Mouse (Mus musculus) cortical plate, adult 2 months (tissue): Measurements from ENCODE around the gene Tmc6. TPM values are rescaled to one million over a fixed set of nuclear protein-coding genes. Genes with fewer than 3 reads are reported as not detected.

Experiments used
- H3K27ac ChIP-seq: fragments of 200-500 bp; 2 replicates; pipeline ENCODE4 v1.5.1; 2012; ENCODE audit warnings: low read length, control low read depth, inconsistent platforms; ENCODE audit not compliant: insufficient read depth
- H3K4me1 ChIP-seq: fragments of 200-500 bp; 2 replicates; pipeline ENCODE4 v1.6.1; 2011; ENCODE audit warnings: low read length; ENCODE audit not compliant: control insufficient read depth, insufficient read depth
- H3K4me3 ChIP-seq: fragments of 200-500 bp; 2 replicates; pipeline ENCODE4 v1.5.1; 2011; ENCODE audit warnings: mild to moderate bottlenecking, low read length, control low read depth; ENCODE audit not compliant: insufficient read depth
- CTCF ChIP-seq: fragments of 200-500 bp; IDR thresholded peaks from 2 replicates; pipeline ENCODE4 v1.5.1; 2011; ENCODE audit warnings: mild to moderate bottlenecking, control low read depth, low read length; ENCODE audit not compliant: insufficient read depth; ENCODE audit errors: extremely low read depth
- POLR2A ChIP-seq: fragments of 200-500 bp; IDR thresholded peaks from 2 replicates; pipeline ENCODE4 v1.6.1; 2011; ENCODE audit warnings: mild to moderate bottlenecking, low read length, control low read depth; ENCODE audit not compliant: insufficient read depth; ENCODE audit errors: extremely low read depth
- polyA plus RNA-seq: library from polyadenylated mRNA; depleted of rRNA; stranded (reverse); fragments of >200 nt; gene quantifications from 2 replicates; pipeline ENCODE4 v1.2.3, GENCODE M21; 2012

The Tmc6 gene
- polyA plus RNA-seq, 1 experiment, result 9.7 TPM

DNA sequence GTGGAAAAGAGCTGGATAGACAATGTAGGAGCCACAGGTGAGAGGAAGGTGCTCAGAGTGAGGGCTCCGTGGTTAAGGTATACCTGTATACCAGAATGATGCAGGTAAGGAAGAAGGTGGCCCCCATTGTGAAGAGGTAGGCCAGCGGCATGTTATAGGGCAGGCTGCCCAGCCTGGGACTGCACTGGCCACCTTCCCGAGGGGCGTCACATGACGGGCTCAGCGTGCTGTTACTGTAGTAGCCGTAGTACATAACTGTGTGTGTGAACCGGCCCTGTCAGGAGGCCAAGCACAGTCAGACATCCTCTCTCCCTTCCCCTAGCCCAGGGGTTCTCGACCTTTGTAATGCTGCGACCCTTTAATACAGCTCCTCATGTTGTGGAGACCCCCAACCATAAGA is 7.1 kb downstream of the Tmc6 start:
- Histone ChIP-seq H3K4me3 (no peak overlapping the region), H3K4me1 (no peaks in the 10 kb centered on the region), H3K27ac (no peak overlapping the region)
- no peak for TF ChIP-seq CTCF
- TF ChIP-seq POLR2A, result no peak

GRCm38 (mm10) chr11:117772352-117772751 is 9.6 kb downstream of the Tmc6 start:
- TF ChIP-seq CTCF (no peak), POLR2A (no peak)

GRCm38 (mm10) chr11:117770407-117770806 is 11.6 kb downstream of the Tmc6 start:
- no peaks in the 10 kb centered on the region for H3K4me1 ChIP-seq
- H3K27ac ChIP-seq, result no peak overlapping the region
- TF ChIP-seq POLR2A (no peak), CTCF (no peak)
- no peak overlapping the region for H3K4me3 ChIP-seq

More at GRCm38 (mm10) chr11:117772352-117772751, 9.6 kb downstream of the Tmc6 start:
- Histone ChIP-seq H3K4me3 (no peak overlapping the region), H3K27ac (no peak overlapping the region), H3K4me1 (no peaks in the 10 kb centered on the region)

DNA sequence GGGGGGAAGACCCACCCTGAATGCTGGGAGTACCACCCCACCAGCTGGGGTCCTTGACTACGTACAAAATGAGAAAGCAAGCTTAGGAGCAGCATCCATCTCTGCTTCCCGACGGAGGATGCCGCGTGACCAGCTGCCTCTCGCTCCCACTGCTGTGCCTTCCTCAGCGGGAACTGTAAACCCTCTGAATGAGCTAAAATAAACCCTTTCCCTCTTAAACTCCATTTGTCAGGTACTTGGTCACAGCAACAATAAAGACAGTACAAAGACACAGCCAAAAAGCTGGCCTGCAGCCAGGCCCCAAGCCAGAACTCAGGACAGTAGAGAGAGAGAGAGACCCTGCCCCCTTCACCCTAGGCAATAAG is 12.3 kb downstream of the Tmc6 start:
- Histone ChIP-seq H3K27ac (no peak overlapping the region), H3K4me1 (no peaks in the 10 kb centered on the region), H3K4me3 (no peak overlapping the region)
- TF ChIP-seq POLR2A (no peak), CTCF (no peak)

DNA sequence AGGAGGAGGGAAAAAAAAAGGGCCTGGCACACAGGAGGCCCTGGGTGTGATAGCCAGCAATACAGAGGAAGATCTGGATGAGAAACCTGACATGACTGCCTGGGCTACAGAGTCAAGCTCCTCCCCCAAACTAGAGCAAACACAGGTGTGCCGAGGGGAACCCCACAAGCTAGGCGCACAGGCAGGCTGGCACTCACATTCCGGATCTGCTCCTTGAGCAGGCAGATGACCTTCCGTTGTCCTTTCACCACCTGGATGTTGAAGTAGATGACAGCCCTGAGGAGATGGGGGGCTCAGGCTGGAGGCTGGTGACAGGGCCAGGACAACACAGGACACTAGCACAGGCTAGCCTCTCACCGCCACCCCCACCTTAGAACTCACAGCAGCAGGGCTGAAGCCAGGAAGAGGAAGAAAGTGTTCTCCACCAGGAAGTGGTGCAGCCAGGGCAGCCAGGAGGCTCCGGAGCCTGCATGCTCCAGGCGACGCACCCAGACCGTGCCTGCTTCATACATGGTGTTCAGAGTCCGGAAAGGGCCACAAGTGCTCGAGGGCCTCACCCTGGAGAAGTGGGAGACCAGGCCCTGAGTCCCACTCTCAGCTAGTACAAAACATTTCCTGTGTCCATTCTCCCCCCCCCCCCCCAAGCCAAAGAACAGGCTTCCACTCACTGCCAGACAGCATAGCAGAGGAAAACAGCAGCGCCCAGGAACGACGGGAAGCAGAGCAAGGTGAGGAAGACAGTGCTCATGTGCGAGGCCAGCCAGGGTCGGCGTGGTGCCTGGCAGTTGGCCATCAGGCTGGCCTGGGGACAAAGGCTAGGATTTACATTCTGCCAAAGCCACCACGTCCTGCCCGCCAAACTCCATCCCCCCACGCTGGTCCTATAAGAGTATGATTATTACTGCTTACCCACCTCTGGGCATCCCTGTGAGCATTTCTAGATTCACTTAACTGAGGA is 13.0 kb downstream of the Tmc6 start:
- Histone ChIP-seq H3K27ac (no peak overlapping the region), H3K4me3 (no peak overlapping the region), H3K4me1 (no peaks in the 10 kb centered on the region)
- TF ChIP-seq CTCF (no peak), POLR2A (no peak)

DNA sequence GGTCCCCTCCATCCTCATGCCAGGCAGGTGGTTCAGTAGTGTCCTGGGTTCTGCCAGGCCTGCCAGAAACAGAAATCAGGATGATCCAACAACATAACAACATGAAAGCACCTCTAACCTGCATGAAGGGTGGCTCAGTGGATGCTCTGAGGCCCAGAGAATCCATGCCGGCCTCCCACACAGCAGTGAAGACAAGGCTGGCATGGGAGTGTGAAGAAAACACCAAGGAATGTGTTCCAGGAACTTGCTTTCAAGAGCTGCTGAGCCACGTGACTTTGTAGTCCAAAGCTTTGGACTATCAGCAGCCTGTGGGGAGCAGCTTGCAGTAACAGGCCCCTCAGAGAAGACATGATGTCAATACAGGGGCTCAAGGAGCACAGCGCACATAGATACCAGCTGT is 15.7 kb downstream of the Tmc6 start:
- no peak for TF ChIP-seq CTCF
- TF ChIP-seq POLR2A, result no peak
- no peak overlapping the region for H3K4me3 ChIP-seq
- peaks cover 1% of the 10 kb centered on the region; the same call in 1 of the 2 replicates for H3K4me1 ChIP-seq
- H3K27ac ChIP-seq, result no peak overlapping the region

DNA sequence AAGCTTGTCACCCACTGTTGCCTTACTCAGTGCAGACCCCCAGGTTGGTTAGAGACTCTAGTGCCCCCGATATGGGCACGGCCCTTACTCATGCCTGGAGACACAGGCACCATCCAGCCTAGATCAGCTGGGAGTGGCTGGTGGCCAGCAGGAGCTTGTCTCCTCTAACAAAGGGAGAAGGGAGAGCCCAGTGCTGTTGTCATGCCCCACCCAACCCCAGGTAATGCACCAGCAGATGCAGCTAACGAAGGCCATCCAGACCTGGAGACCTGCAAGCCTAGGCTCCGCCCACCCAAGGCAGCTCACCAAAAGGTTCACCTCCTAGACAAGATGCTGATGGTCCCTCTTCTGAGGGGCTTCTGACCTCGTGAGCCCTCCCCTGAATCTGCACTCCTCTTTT is 16.6 kb downstream of the Tmc6 start:
- TF ChIP-seq CTCF (no peak), POLR2A (no peak)
- Histone ChIP-seq H3K4me3 (no peak overlapping the region), H3K27ac (no peak overlapping the region)

GRCm38 (mm10) chr11:117764319-117764718 is 17.7 kb downstream of the Tmc6 start:
- H3K27ac ChIP-seq, result no peak overlapping the region
- TF ChIP-seq POLR2A, result no peak
- no peak for TF ChIP-seq CTCF

More for the DNA sequence above, 16.6 kb downstream of the Tmc6 start:
- H3K4me1 ChIP-seq, result peaks cover 1% of the 10 kb centered on the region; the same call in 1 of the 2 replicates

GRCm38 (mm10) chr11:117762246-117762645 is 19.8 kb downstream of the Tmc6 start:
- H3K4me3 ChIP-seq, result no peak overlapping the region
- H3K4me1 ChIP-seq, result peaks cover 1% of the 10 kb centered on the region; the same call in 1 of the 2 replicates
- H3K27ac ChIP-seq, result no peak overlapping the region
- TF ChIP-seq CTCF (no peak), POLR2A (no peak)

More at GRCm38 (mm10) chr11:117764319-117764718, 17.7 kb downstream of the Tmc6 start:
- no peak overlapping the region for H3K4me3 ChIP-seq
- peaks cover 1% of the 10 kb centered on the region; the same call in 1 of the 2 replicates for H3K4me1 ChIP-seq

DNA sequence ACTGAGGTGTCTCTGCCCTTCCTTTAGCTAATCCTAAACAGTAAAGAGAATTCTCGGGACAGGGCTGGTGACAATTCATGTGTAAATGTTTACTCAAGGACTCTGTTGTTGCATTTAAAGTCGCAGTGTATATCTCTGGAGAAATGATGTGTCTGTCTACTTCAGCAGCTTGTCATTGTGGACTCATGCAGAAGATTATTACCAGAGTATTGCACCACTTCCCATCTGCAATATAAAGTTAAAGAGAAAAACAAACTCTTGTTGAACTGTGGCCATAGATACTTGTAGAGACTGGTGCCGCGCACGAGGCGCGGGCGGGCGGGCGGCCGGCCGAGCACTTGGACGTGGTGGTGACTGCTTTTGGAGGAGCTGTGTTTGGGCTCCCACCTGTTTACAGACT is 20.2 kb downstream of the Tmc6 start:
- H3K4me1 ChIP-seq, result peaks cover 1% of the 10 kb centered on the region; the same call in 1 of the 2 replicates
- no peak overlapping the region for H3K4me3 ChIP-seq
- TF ChIP-seq POLR2A (no peak), CTCF (no peak)
- no peak overlapping the region for H3K27ac ChIP-seq
